Mouse (Mus musculus) CD4-positive, CD25-positive, alpha-beta regulatory T cell, adult 2 months (primary cell): ENCODE data around the gene Zfp276.
"Not testable (repeated sequence)": the region's sequence is repeated elsewhere in the genome, so short reads cannot be mapped to it uniquely, and the experiment has no call there.

ENCODE experiments used
- DNase-seq: peaks from one replicate; pipeline ENCODE4 v3.0.0-alpha.2; 2012; ENCODE audit warnings: low read depth, low spot score

Gene Zfp276

DNA sequence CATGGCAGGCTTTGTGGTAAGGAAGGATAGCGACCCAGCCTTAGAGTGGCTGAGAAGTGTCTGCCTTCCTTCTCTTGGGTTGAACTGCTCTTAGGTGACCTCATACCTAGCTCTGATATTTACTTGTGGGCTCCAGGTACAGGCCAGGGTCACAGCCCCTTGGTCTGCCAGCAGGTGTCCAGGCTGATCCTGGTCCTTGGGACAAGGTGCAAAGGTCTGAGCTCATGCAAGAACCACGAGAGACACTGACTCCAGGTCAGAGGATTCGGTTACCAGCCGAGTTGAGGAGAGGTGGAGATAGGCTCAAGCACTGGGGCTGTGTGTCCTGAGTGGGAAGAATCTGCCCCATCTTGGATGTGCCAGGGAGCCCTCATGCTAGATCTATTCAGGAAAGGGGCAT is 9.6 kb upstream of the Zfp276 start:
- DNase-seq: no peak

DNA sequence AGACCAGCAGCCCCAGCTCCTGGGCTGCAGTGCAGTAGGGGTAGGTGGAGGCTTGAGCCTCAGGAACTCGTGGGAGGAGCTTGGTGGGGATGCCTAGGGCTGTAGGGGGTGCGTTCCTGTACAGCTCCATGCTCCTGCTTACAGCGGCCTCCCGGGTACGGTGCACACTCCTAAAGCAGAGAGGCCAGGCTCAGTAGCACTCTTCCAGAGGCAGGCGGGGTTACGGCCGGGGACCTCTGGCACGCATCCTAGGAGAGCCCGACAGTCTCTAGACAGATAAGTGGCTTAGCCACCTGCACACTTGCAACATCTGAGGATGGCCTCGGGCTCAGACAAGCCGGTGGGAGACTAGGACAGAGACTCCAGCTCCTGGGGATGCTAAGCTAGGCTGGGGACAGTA is 8.5 kb upstream of the Zfp276 start:
- DNase-seq: no peak

DNA sequence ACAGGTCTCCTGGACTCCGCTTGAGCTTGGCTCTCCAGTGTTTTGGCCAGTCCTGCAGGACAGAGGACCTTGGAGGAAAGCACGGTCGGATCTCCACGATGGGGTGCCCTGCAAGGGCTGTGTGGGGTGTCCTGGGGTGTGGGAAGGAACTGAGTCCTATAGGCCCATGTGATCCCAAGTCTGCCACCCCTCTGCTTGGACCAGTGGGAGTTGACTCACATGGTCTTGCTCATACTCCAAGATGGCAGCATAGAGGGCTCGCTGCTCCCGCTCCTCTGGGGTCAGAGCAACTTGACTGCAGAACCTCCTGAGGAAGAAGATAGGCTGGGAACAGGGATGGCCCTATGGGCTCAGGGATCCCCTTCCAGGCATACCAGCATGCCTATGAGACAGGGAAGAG is 6.2 kb upstream of the Zfp276 start:
- no peak for DNase-seq

- DNase-seq: no peak
Observed at GRCm38 (mm10) chr8:123248596-123248995, 5.4 kb upstream of the Zfp276 start.

DNA sequence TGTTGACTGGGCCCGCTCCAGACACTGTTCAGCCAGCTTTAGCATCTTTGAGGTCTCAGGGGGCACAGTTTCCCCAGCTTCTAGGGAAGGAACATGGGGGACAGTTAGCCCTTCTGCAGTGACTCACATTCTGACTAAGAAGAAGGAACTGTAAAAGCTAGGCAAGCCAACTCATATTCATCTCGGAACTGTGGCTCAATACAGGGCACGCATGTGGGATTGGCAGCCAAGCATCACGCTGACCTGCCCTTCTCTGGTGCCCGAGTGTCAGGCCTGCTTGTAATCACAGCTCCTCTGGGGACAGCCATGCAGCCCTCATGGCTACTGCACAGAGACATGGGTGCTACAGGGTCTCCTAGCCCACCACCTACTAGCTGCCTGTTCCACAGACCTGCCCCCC is 3.1 kb upstream of the Zfp276 start:
- no peak for DNase-seq

GRCm38 (mm10) chr8:123252925-123253324 is 1.1 kb upstream of the Zfp276 start:
- DNase-seq: no peak

DNA sequence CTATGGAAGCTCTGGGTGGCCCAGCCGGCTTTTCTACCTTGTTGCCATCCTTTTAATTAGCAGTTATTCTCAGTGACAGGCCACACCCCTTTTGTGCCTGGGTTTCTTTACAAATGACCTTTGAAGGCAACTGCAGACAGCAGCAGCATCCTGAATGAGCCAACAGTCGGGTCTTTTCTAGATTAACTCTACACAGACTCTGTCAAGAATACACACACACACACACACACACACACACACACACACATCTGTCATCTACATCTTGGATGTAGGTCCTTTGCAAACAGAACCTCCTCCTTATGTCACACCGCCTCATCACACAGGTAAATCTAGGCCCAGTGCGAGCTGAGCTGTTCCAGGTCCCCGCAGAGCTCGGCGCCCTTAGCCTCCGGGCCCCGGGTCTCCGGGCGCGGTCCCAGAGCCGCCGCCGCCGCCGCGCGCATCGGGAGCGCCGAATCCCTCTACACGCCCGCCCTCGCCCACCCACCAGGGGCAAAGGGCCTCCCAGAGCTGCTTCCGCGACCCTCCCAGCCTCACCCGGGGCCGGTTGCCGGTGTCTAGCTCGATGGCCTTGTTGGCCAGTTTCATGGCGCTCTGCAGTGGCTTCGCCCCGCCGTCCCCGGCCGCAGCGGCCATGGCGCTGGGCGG is 420 bp upstream of the Zfp276 start:
- DNase-seq: no peak

- DNase-seq: no peak
Observed at GRCm38 (mm10) chr8:123255170-123255569, 1.2 kb downstream of the Zfp276 start.

DNA sequence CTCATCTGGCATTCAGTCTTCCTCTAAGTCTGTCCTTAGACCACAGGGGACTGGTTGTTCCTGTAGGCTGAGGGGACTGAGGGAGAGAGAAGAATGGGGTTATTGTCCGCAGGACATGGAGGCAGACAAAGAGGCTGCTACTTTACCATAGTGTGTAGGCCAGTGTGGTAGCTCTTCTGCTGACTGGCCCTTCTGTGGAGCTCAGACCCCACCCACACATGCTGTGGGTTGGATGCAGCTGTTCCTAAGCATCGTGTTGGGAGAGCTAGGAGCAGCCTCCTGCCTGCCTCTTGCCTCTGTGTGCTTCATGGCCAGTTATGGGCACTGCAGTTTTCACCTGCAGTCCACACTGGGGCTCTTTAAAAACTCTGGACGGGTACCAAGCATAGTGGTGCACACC is 3.1 kb downstream of the Zfp276 start:
- DNase-seq: no peak

DNA sequence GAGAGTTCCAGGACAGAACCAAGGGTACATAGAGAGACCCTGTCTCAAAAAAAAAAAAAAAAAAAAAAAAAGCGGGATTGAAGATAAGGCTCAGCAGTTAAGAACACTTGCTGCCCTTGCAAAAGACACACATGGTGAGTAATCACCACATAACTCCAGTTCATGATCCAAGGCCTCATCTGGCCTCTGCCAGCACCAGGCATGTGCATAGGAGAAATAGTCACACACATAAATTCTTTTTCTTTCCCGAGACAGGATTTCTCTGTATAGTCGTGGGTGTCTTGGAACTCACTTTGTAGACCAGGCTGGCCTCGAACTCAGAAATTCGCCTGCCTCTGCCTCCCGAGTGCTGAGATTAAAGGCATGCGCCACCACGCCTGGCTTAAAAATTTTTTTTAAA is 3.6 kb downstream of the Zfp276 start:
- DNase-seq: not testable (repeated sequence)

GRCm38 (mm10) chr8:123267926-123268656 is 14.1 kb downstream of the Zfp276 start:
- DNase-seq: no peak

- DNase-seq: no peak
Observed at GRCm38 (mm10) chr8:123271147-123271546, 17.2 kb downstream of the Zfp276 start.

DNA sequence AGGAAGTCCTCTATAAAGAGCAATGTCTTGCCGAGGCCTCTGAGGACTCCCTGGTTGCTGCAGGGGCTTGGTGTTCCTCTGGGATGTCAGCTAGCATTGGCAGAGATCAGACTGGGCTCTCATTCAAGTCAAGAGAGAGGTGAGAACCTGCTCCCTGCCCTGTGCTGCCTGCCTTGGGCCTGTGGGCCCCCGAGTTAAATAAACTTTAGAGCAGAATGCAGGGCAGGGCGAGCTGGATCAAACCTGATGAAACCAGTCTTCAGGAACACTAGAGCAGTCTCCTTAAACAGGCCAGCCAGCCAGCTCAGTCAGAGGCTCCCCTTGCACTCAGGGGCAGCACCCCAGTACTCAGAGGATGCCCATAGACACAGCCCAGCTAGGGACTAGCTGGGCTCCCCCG is 17.9 kb downstream of the Zfp276 start:
- no peak for DNase-seq

DNA sequence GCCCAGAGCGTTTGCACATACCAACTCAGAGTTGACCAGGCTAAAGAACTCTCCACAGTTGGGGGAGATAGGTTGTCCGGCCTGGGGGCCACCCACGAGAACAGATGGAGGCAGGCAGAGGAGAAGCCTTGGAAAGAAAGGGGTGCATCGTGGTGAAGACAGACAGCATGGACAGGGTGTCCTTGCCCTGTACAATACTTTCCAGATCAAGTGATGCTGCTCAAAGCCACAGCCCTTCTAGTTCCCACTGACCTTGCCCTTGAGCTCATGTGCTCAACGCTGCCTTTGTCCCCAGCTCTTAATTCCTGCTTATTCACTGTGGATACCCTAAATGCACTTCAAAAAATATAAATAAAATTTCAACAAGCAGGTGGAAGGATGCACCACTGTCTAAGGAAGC is 20.5 kb downstream of the Zfp276 start:
- no peak for DNase-seq

GRCm38 (mm10) chr8:123275096-123275495 is 21.1 kb downstream of the Zfp276 start:
- DNase-seq: no peak

DNA sequence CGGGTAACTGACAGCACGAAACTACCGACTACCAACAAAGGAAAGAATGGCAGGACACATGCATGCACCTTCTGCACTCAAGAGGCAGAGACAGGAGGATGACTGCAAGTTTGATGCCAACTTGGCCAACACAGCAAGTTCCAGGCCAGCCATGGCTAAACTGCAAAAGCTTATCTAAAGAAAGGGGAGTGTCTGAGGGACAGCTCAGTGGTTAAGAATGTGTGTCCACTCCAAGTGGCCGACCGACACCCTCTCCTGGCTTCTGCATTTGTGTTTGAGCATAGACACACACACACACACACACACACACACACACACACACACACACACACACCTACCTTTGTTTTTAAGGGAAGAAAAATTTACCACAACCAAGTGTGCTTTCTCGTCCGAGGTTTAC is 24.4 kb downstream of the Zfp276 start:
- DNase-seq: no peak

- no peak for DNase-seq
Observed at GRCm38 (mm10) chr8:123279828-123280227, 25.8 kb downstream of the Zfp276 start.

GRCm38 (mm10) chr8:123280302-123281094 is 26.5 kb downstream of the Zfp276 start:
- no peak for DNase-seq

DNA sequence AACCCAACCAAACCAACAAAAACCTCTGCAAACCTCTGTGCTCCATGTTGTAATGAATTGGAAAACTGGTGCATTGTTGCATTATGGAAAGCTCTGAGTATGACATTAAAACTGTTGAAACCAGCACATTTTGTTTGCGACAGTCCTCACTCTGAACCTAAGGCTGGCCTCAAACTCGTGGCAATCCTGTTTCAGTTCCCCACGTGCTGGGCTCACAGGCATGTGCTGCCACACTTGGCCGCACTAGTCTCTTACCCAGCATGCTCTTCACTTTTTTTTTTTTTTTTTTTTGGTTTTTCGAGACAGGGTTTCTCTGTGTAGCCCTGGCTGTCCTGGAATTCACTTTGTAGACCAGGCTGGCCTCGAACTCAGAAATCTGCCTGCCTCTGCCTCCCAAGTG is 29.0 kb downstream of the Zfp276 start:
- DNase-seq: not testable (repeated sequence)

DNA sequence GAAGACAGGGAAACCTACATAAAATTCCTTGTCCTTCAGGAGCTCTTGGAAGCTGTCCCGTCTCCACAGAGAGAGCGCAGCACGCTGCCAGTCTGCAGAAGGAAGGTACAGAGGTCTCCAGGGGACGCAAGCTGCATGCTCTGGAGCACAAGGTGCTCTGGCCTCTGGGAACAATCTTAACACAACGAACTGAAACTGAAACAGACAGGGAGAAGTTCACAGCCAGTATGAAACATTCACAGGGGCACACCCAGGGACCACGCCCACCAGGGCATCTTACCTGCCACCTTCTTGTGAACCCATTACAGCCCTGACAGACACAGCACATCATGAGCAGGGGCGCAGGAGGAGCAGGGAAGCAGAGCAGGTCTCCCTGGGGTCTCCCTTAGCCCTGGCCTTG is 30.0 kb downstream of the Zfp276 start:
- no peak for DNase-seq

GRCm38 (mm10) chr8:123284493-123284892 is 30.5 kb downstream of the Zfp276 start:
- DNase-seq: no peak

GRCm38 (mm10) chr8:123287362-123287761 is 33.4 kb downstream of the Zfp276 start:
- DNase-seq: peak; percentile 8

DNA sequence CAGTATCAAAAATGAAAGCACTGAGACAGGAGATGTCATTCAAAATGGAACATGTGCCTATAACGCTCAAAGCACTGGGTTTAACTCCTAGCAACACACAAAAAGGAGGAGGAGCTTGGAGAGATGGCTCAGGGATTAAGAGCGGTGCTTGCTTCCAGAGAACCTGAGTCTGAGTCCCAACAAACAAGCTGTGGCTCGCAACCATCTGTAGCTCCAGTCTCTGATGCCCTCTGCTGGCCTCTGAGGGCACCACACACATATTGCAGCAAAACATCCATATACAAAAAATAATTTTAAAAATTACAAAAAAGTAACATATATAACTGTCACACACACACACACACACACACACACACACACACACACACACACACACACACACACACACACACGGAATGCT is 36.2 kb downstream of the Zfp276 start:
- DNase-seq: peak; percentile 34
